Mouse (Mus musculus) midbrain, embryonic 12.5 days (tissue): ENCODE results near the gene Copg1. TPM values are rescaled to one million over a fixed set of nuclear protein-coding genes. Genes with fewer than 3 reads are reported as not detected.
A peak's percentile ranks its signal among the peaks of the same experiment; 100 is the strongest.

Experiments used
- ATAC-seq: fragments of 200-750 bp; cut with Nextera tagmentation; 2 replicates; pipeline ENCODE4 v1.8.0; 2017; ENCODE audit warnings: low read depth, moderate TSS enrichment, moderate library complexity; ENCODE audit not compliant: low FRiP score
- H3K27ac ChIP-seq: fragments of 300-500 bp; sonication (generic); replicated peaks from 2 replicates; pipeline ENCODE4 v1.5.1; 2016; ENCODE audit warnings: mild to moderate bottlenecking
- H3K27me3 ChIP-seq: fragments of 300-500 bp; sonication (generic); 2 replicates; pipeline ENCODE4 v1.6.1; 2016; ENCODE audit warnings: mild to moderate bottlenecking
- H3K36me3 ChIP-seq: fragments of 300-500 bp; sonication (generic); 2 replicates; pipeline ENCODE4 v1.6.1; 2016
- H3K4me1 ChIP-seq: fragments of 300-500 bp; sonication (generic); 2 replicates; pipeline ENCODE4 v1.6.1; 2016
- H3K4me2 ChIP-seq: fragments of 300-500 bp; sonication (generic); replicated peaks from 2 replicates; pipeline ENCODE4 v1.6.1; 2016; ENCODE audit warnings: mild to moderate bottlenecking, moderate library complexity
- H3K4me3 ChIP-seq: fragments of 300-500 bp; sonication (generic); 2 replicates; pipeline ENCODE4 v1.5.1; 2016; ENCODE audit warnings: mild to moderate bottlenecking
- H3K9ac ChIP-seq: fragments of 300-500 bp; sonication (generic); replicated peaks from 2 replicates; pipeline ENCODE4 v1.6.1; 2016; ENCODE audit warnings: mild to moderate bottlenecking, moderate library complexity
- H3K9me3 ChIP-seq: fragments of 300-500 bp; sonication (generic); 2 replicates; pipeline ENCODE4 v1.6.1; 2016; ENCODE audit warnings: mild to moderate bottlenecking
- WGBS: fragments of 180-500 bp; shearing (Covaris S2); methylation state at CpG from one replicate; pipeline ENCODE4 v1.1.7; 2016; 5-methylcytosine and 5-hydroxymethylcytosine counted together
- polyA plus RNA-seq: library from polyadenylated mRNA; unstranded; fragments of >200 nt; fragmentation: Nextera tagmentation; extraction: Ambion mirVana; gene quantifications from 2 replicates; pipeline ENCODE4 v1.2.1, GENCODE M21; 2016

Gene Copg1
- polyA plus RNA-seq, 1 experiment from 2014 or later: 155 TPM

GRCm38 (mm10) chr6:87879628-87880027 is 8.0 kb upstream of the Copg1 start:
- no peak for ATAC-seq
- no peaks in the 10 kb centered on the region for H3K4me1 ChIP-seq

GRCm38 (mm10) chr6:87882221-87882620 is 5.4 kb upstream of the Copg1 start:
- H3K27ac ChIP-seq: no peak overlapping the region
- H3K36me3 ChIP-seq: no peaks in the 10 kb centered on the region
- no peak overlapping the region for H3K4me2 ChIP-seq
- 0 out of 2 replicates have a peak, but pooled peaks cover 3% of the 10 kb centered on the region for H3K27me3 ChIP-seq
- H3K9ac ChIP-seq: no peak overlapping the region
- no peak for ATAC-seq
- H3K4me1 ChIP-seq: no peaks in the 10 kb centered on the region
- 74% methylated on average over 3 of the region's 3 CpGs for WGBS
- H3K9me3 ChIP-seq: no peaks in the 10 kb centered on the region
- no peak overlapping the region for H3K4me3 ChIP-seq

More at GRCm38 (mm10) chr6:87879628-87880027, 8.0 kb upstream of the Copg1 start:
- Histone ChIP-seq H3K36me3 (no peaks in the 10 kb centered on the region), H3K9ac (no peak overlapping the region), H3K4me2 (no peak overlapping the region), H3K4me3 (no peak overlapping the region), H3K9me3 (no peaks in the 10 kb centered on the region), H3K27me3 (0 out of 2 replicates have a peak, but pooled peaks cover 3% of the 10 kb centered on the region), H3K27ac (no peak overlapping the region)
- 66% methylated on average over 3 of the region's 3 CpGs for WGBS

GRCm38 (mm10) chr6:87882816-87883215 is 4.8 kb upstream of the Copg1 start:
- WGBS: 62% methylated on average over 4 of the region's 4 CpGs
- Histone ChIP-seq H3K36me3 (no peaks in the 10 kb centered on the region), H3K4me1 (no peaks in the 10 kb centered on the region), H3K27me3 (0 out of 2 replicates have a peak, but pooled peaks cover 3% of the 10 kb centered on the region), H3K4me2 (no peak overlapping the region), H3K9me3 (no peaks in the 10 kb centered on the region), H3K27ac (no peak overlapping the region), H3K4me3 (no peak overlapping the region), H3K9ac (no peak overlapping the region)
- no peak for ATAC-seq

- Histone ChIP-seq H3K27me3 (no peaks in the 10 kb centered on the region), H3K9me3 (no peaks in the 10 kb centered on the region), H3K36me3 (peaks cover 23% of the 10 kb centered on the region), H3K9ac (no peak overlapping the region), H3K4me1 (peaks cover 10% of the 10 kb centered on the region), H3K4me2 (no peak overlapping the region), H3K27ac (no peak overlapping the region), H3K4me3 (no peak overlapping the region)
- WGBS: 97% methylated on average over 1 of the region's 1 CpGs
- no peak for ATAC-seq
Observed at GRCm38 (mm10) chr6:87886721-87887120, 893 bp upstream of the Copg1 start.

GRCm38 (mm10) chr6:87893931-87894330 is 6.3 kb downstream of the Copg1 start:
- 95% methylated on average over 7 of the region's 7 CpGs for WGBS
- no peak overlapping the region for H3K27ac ChIP-seq

GRCm38 (mm10) chr6:87898028-87898427 is 10.4 kb downstream of the Copg1 start:
- no peaks in the 10 kb centered on the region for H3K4me1 ChIP-seq
- no peak overlapping the region for H3K4me2 ChIP-seq
- no peak overlapping the region for H3K27ac ChIP-seq
- H3K9ac ChIP-seq: no peak overlapping the region
- no peaks in the 10 kb centered on the region for H3K27me3 ChIP-seq
- H3K4me3 ChIP-seq: no peak overlapping the region
- H3K36me3 ChIP-seq: peaks cover 94% of the 10 kb centered on the region
- H3K9me3 ChIP-seq: no peaks in the 10 kb centered on the region
- ATAC-seq: no peak
- 97% methylated on average over 10 of the region's 10 CpGs for WGBS

More at GRCm38 (mm10) chr6:87893931-87894330, 6.3 kb downstream of the Copg1 start:
- H3K4me2 ChIP-seq: no peak overlapping the region
- no peak overlapping the region for H3K4me3 ChIP-seq
- H3K36me3 ChIP-seq: peaks cover 93% of the 10 kb centered on the region
- ATAC-seq: no peak
- H3K4me1 ChIP-seq: peaks cover 3% of the 10 kb centered on the region
- no peak overlapping the region for H3K9ac ChIP-seq
- no peaks in the 10 kb centered on the region for H3K27me3 ChIP-seq
- H3K9me3 ChIP-seq: no peaks in the 10 kb centered on the region

GRCm38 (mm10) chr6:87906632-87907031 is 19.0 kb downstream of the Copg1 start:
- Histone ChIP-seq H3K9ac (no peak overlapping the region), H3K36me3 (peaks cover 93% of the 10 kb centered on the region), H3K4me2 (no peak overlapping the region), H3K4me3 (no peak overlapping the region), H3K9me3 (no peaks in the 10 kb centered on the region), H3K4me1 (no peaks in the 10 kb centered on the region), H3K27me3 (no peaks in the 10 kb centered on the region), H3K27ac (no peak overlapping the region)
- no peak for ATAC-seq
- WGBS: 55% methylated on average over 5 of the region's 5 CpGs

- Histone ChIP-seq H3K4me2 (no peak overlapping the region), H3K4me1 (no peaks in the 10 kb centered on the region), H3K9ac (no peak overlapping the region), H3K36me3 (peaks cover 85% of the 10 kb centered on the region), H3K4me3 (no peak overlapping the region), H3K27ac (no peak overlapping the region), H3K27me3 (no peaks in the 10 kb centered on the region), H3K9me3 (no peaks in the 10 kb centered on the region)
- 90% methylated on average over 6 of the region's 6 CpGs for WGBS
- no peak for ATAC-seq
Observed at GRCm38 (mm10) chr6:87909181-87909580, 21.6 kb downstream of the Copg1 start.

GRCm38 (mm10) chr6:87911559-87911958 is 23.9 kb downstream of the Copg1 start:
- Histone ChIP-seq H3K36me3 (peaks cover 67% of the 10 kb centered on the region), H3K4me3 (no peak overlapping the region), H3K4me2 (no peak overlapping the region), H3K27me3 (no peaks in the 10 kb centered on the region), H3K9ac (no peak overlapping the region), H3K27ac (no peak overlapping the region), H3K9me3 (no peaks in the 10 kb centered on the region), H3K4me1 (peaks cover 10% of the 10 kb centered on the region)
- no peak for ATAC-seq
- 91% methylated on average over 6 of the region's 6 CpGs for WGBS

GRCm38 (mm10) chr6:87913661-87914325 is 26.2 kb downstream of the Copg1 start, which contains the start of gene Hmces:
TSS of gene Hmces (plus strand) at chr6:87913935.
- Histone ChIP-seq H3K4me2 (peak within 1 kb of the TSS; percentile 88), H3K4me1 (peaks cover 10% of the 10 kb centered on the region), H3K9ac (peak within 1 kb of the TSS; percentile 87), H3K36me3 (peaks cover 62% of the 10 kb centered on the region), H3K9me3 (no peaks in the 10 kb centered on the region), H3K27me3 (no peaks in the 10 kb centered on the region), H3K27ac (peak within 1 kb of the TSS; percentile 80), H3K4me3 (peak within 1 kb of the TSS; percentile 83)
- ATAC-seq: peak; percentile 86
- WGBS: 2% methylated on average over 38 of the region's 62 CpGs

- Histone ChIP-seq H3K36me3 (peaks cover 62% of the 10 kb centered on the region), H3K4me1 (peaks cover 10% of the 10 kb centered on the region), H3K9me3 (no peaks in the 10 kb centered on the region), H3K4me3 (peak overlapping the region; percentile 83), H3K9ac (peak overlapping the region; percentile 87), H3K27me3 (no peaks in the 10 kb centered on the region), H3K4me2 (peak overlapping the region; percentile 88), H3K27ac (peak overlapping the region; percentile 80)
- ATAC-seq: peak; percentile 78
- 3% methylated on average over 35 of the region's 35 CpGs for WGBS
Observed at GRCm38 (mm10) chr6:87914326-87915102, 26.9 kb downstream of the Copg1 start.

- 90% methylated on average over 5 of the region's 5 CpGs for WGBS
- ATAC-seq: no peak
Observed at GRCm38 (mm10) chr6:87915939-87916338, 28.3 kb downstream of the Copg1 start.

More at GRCm38 (mm10) chr6:87915939-87916338, 28.3 kb downstream of the Copg1 start:
- Histone ChIP-seq H3K4me3 (no peak overlapping the region), H3K27ac (no peak overlapping the region), H3K9ac (no peak overlapping the region), H3K9me3 (no peaks in the 10 kb centered on the region), H3K27me3 (no peaks in the 10 kb centered on the region), H3K4me1 (peaks cover 10% of the 10 kb centered on the region), H3K36me3 (peaks cover 57% of the 10 kb centered on the region), H3K4me2 (no peak overlapping the region)
